Mouse (Mus musculus): ENCODE measurements around the gene Ulk2. TPM values are rescaled to one million over a fixed set of nuclear protein-coding genes. Genes with fewer than 3 reads are reported as not detected.

Gene Ulk2
- 22.7 and 24.1 TPM in 2 replicates for polyA plus RNA-seq (2016; fragmentation: Nextera tagmentation; extraction: Ambion mirVana)

DNA sequence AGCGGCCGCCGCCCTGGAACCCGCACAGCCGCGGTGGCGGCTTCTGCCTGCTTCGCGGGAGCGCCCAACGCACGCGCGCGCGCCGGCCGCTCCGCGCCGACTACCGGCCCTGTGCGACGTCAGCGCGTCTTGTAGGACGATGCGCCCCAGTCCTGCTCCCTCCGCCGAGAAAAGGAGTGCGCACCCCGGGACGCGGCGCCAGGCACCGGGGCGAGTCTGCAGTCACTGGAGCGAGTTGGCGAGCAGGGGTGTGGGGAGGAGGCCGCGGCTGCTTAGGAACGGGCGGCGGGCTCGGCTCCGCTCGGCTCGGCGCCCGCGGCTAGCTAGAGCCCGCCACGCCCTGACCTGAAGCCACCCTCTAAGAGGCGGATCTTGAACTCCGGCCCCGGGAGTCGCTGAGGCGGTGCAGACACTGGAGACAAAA lies at the start of gene Ulk2:
TSS of gene Ulk2 (minus strand) at position 86 of the 424 bp plus-strand sequence.
- peak within 1 kb of the TSS; percentile 94 for H3K9ac ChIP-seq
- under 1% methylated on average over 57 of the region's 58 CpGs for WGBS
- 0 out of 2 replicates have a peak, but pooled peaks cover 5% of the 10 kb centered on the region for H3K36me3 ChIP-seq
- H3K27me3 ChIP-seq, result no peaks in the 10 kb centered on the region
- H3K4me1 ChIP-seq, result peaks cover 4% of the 10 kb centered on the region; the same call in 1 of the 2 replicates
- peak within 1 kb of the TSS; percentile 90 for H3K27ac ChIP-seq
- H3K9me3 ChIP-seq, result no peaks in the 10 kb centered on the region
- H3K4me2 ChIP-seq (replicated peaks), result peak within 1 kb of the TSS; percentile 60
- ATAC-seq (ENCODE audit: insufficient number of reproducible peaks, insufficient read depth, low FRiP score, low TSS enrichment), result peak; percentile 84
- peak within 1 kb of the TSS; percentile 93 for H3K4me3 ChIP-seq

DNA sequence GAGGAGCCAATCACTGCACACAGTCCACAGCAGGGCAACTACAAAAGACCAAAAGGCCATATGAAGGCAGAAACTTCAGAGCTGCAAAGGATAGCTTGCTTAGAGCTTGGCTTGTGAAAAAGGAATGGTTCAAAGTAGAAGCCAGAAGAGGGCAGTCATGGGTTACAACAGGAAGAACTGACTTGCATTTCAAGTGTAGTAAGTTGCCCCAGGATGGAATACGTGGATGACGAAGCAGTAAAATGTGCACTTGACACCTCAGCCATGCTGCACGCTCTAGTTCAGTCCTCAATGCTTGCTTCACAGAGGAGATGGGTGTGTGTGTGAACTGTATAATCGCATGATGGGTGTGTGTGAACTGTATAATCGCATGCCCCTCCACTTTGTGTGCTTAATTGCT lies 27.3 kb upstream of the Ulk2 start:
- H3K36me3 ChIP-seq, result peaks cover 33% of the 10 kb centered on the region
- WGBS, result 73% methylated on average over 5 of the region's 5 CpGs
- ATAC-seq (ENCODE audit: insufficient number of reproducible peaks, insufficient read depth, low FRiP score, low TSS enrichment), result no peak

DNA sequence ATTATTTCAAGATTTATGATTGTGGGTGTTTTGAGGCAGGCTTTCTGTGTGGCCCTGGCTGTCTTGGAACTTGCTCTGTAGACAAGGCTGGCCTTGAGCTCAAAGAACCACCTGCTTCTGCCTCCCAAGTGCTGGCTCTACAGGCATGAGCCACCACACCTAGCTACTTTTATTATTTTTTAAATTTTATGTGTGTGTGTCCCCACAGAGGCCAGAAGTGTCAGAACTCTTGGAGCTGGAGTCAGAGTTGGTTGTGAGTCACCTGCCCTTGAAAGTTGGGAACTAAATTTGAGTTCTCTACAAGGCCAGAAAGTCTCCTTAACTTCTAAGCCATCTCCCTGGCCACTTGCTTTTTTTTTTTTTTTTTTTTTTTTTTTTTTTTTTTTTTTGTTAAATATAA lies 25.0 kb upstream of the Ulk2 start:
- peaks cover 46% of the 10 kb centered on the region for H3K36me3 ChIP-seq
- H3K9me3 ChIP-seq, result no peaks in the 10 kb centered on the region
- no peak overlapping the region for H3K4me2 ChIP-seq (replicated peaks)
- no peaks in the 10 kb centered on the region for H3K4me1 ChIP-seq
- H3K27ac ChIP-seq, result no peak overlapping the region
- no peaks in the 10 kb centered on the region for H3K27me3 ChIP-seq
- H3K9ac ChIP-seq, result no peak overlapping the region
- no peak overlapping the region for H3K4me3 ChIP-seq
- ATAC-seq (ENCODE audit: insufficient number of reproducible peaks, insufficient read depth, low FRiP score, low TSS enrichment), result no peak

More for the DNA sequence above, 27.3 kb upstream of the Ulk2 start:
- Histone ChIP-seq H3K4me3 (no peak overlapping the region), H3K4me2 (replicated peaks) (no peak overlapping the region), H3K9me3 (no peaks in the 10 kb centered on the region), H3K9ac (no peak overlapping the region), H3K27ac (no peak overlapping the region), H3K27me3 (no peaks in the 10 kb centered on the region), H3K4me1 (no peaks in the 10 kb centered on the region)

DNA sequence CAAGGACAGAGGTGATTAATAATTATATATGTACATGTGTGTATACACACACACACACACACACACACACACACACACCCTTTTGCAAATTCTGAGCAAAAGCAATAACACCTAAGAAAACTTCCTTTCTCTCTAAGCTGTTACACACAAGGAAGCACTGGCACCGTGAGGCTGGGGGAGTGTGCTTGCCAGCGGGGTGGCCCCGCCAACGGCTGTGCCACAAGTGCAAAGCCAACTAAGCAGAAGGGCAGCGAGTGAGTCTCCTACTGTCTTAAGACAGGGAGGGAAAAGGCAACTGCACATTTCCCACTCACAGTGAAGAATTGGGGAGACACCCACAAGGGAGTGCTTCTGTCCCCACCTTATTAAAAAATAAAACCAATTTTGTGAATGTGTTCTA lies 17.0 kb upstream of the Ulk2 start:
- Histone ChIP-seq H3K4me3 (no peak overlapping the region), H3K27me3 (no peaks in the 10 kb centered on the region), H3K4me1 (no peaks in the 10 kb centered on the region), H3K27ac (no peak overlapping the region), H3K4me2 (replicated peaks) (no peak overlapping the region), H3K9ac (no peak overlapping the region), H3K9me3 (no peaks in the 10 kb centered on the region), H3K36me3 (peaks cover 61% of the 10 kb centered on the region)
- WGBS, result 88% methylated on average over 5 of the region's 5 CpGs
- no peak for ATAC-seq (ENCODE audit: insufficient number of reproducible peaks, insufficient read depth, low FRiP score, low TSS enrichment)

DNA sequence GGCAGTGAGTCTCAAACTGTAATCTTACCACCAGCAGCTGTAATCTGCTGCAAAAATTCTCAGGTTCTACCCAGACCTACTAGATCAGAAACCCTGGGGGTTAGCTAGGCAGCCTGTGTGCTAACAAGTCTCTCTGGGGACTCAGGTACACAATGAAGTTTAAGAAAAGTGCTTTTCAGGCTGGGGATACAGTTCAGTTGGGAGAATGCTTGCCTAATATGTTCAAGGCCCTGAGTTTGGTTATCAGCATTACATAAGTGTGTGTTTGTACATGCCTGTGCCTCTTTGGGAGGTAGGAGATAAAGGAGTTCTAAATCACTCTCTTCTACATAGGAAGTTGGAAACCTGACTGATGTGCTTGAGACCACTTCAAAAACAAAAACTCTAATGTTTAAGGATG lies 12.0 kb upstream of the Ulk2 start:
- peaks cover 23% of the 10 kb centered on the region; the same call in 1 of the 2 replicates for H3K36me3 ChIP-seq
- ATAC-seq (ENCODE audit: insufficient number of reproducible peaks, insufficient read depth, low FRiP score, low TSS enrichment), result no peak

DNA sequence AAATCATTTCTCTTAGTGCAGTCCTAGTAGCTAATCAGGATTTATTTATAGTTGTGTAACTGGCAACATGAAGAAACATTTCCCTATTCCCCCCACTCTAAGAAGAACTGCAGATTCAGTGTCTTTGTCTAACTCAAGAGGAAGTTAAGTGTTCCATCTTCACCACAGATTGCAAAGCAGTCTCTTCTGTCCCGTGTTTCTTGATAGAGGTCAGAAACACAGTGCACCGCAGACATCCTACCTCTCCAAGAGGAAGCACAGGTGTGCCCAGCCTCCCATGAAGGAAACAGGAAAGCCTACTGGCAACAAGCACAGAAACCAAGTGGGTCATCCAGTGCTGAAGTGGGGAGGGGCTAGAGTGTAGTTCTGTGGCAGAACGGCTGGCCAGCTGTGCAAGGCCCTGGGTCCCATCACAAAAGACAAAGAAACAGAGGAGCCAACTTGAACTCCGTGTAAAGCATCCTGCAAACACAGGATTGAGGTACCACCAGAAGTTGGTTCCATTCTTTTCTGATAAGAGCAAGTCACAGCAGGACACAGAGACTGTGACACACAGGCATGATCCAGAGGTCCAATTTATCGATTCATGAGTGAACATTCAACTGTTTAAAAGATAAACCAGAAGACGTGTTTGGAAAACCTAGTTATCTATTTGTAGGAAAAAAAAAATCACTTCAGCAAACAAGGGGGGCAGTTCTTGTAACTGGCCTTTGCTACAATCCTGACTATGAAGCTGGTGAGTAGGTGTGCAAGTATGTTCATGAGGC lies 7.1 kb upstream of the Ulk2 start:
- no peaks in the 10 kb centered on the region for H3K36me3 ChIP-seq
- H3K4me2 ChIP-seq (replicated peaks), result no peak overlapping the region
- H3K4me3 ChIP-seq, result no peak overlapping the region
- H3K27ac ChIP-seq, result no peak overlapping the region
- WGBS, result 77% methylated on average over 6 of the region's 6 CpGs
- no peak for ATAC-seq (ENCODE audit: insufficient number of reproducible peaks, insufficient read depth, low FRiP score, low TSS enrichment)
- no peak overlapping the region for H3K9ac ChIP-seq
- H3K27me3 ChIP-seq, result no peaks in the 10 kb centered on the region
- H3K4me1 ChIP-seq, result no peaks in the 10 kb centered on the region
- no peaks in the 10 kb centered on the region for H3K9me3 ChIP-seq

More for the DNA sequence above, 12.0 kb upstream of the Ulk2 start:
- Histone ChIP-seq H3K4me3 (no peak overlapping the region), H3K27ac (no peak overlapping the region), H3K9me3 (no peaks in the 10 kb centered on the region), H3K4me2 (replicated peaks) (no peak overlapping the region), H3K4me1 (no peaks in the 10 kb centered on the region), H3K9ac (no peak overlapping the region), H3K27me3 (no peaks in the 10 kb centered on the region)

DNA sequence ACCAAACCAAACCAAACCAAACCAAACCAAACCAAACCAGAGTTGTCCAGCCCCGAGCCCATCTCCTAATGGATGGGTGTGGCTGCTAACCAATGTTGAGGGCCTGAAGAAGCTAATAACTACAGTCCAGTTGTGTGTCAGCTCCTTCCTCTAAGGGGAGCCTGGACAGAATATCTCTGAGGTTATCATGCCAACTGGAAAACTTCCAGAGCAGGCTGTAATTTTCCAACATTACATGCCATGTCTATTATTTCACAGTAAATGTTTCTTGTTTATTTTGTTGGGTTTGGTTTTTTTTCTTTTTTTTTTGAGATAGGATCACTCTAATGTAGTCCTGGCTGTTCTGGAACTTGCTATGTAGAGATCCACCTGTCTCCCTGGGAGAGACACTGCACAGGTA lies 4.4 kb upstream of the Ulk2 start:
- ATAC-seq (ENCODE audit: insufficient number of reproducible peaks, insufficient read depth, low FRiP score, low TSS enrichment), result no peak
- Histone ChIP-seq H3K9me3 (no peaks in the 10 kb centered on the region), H3K27ac (no peak overlapping the region), H3K27me3 (no peaks in the 10 kb centered on the region), H3K36me3 (no peaks in the 10 kb centered on the region), H3K9ac (no peak overlapping the region), H3K4me3 (no peak overlapping the region), H3K4me1 (no peaks in the 10 kb centered on the region), H3K4me2 (replicated peaks) (no peak overlapping the region)
- 63% methylated on average over 1 of the region's 1 CpGs for WGBS

DNA sequence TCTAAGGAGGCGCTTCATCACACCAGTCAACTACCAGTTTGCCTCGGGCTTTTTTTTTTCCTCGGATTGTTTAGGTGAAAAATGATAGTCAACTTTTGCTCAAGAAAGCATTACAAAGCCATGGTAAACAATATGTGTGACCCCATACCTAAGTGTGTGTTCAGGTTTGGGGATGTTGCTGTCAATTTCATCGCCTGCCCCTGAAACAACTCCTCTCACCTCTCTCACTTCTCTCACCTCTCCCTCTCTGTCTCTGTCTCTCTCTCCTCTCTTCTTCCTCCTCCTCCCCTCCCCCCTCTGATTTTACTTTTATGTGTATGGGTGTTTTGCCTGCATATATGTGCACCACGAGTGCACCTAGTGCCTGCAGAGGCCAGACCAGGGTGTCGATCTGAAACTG lies 666 bp upstream of the Ulk2 start:
- ATAC-seq (ENCODE audit: insufficient number of reproducible peaks, insufficient read depth, low FRiP score, low TSS enrichment), result no peak
- Histone ChIP-seq H3K9ac (peak overlapping the region; percentile 94; the same call in 1 of the 2 replicates), H3K4me3 (peak overlapping the region; percentile 93), H3K27ac (peak overlapping the region; percentile 90), H3K4me2 (replicated peaks) (peak overlapping the region; percentile 60), H3K27me3 (no peaks in the 10 kb centered on the region), H3K9me3 (no peaks in the 10 kb centered on the region), H3K4me1 (peaks cover 4% of the 10 kb centered on the region; the same call in 1 of the 2 replicates), H3K36me3 (0 out of 2 replicates have a peak, but pooled peaks cover 1% of the 10 kb centered on the region)
- WGBS, result 44% methylated on average over 6 of the region's 6 CpGs

DNA sequence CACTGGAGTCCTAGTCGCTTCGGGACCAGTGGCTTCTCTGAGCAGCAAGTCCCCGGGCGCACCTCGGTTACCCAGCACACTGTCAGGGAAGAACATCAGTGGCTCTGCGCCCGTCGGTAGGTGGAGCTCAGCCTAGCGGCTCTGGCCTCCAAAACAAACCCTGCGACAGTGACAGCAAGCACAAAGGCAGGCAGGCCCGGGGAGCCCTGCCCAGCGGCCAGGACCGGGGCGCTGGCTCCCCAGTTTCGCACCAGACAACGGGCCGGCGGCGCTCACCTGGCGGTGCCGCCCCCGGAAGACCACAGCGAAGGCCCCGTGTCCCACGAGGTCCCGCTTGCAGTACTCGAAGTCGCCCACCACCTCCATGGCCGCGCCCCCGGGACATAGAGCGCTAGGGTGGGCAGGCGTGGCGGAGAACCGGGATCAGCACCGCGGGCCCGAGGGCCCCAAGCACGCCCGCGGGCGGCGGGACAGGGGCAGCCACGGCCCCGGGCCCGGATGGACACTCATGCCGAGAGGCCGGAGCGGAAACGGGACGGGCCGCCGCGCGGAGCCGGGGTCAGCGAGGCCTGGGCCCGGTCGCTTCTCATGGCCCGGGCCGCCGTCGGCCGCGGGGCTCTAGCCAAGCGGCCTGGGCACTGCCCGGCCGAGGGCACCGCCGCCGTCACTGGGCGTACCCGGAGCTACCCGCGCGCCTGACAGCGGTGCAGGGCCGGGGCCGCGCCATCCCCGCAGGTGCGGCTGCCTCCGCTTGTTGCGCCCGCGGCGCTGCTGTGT lies 474 bp downstream of the Ulk2 start:
- WGBS, result under 1% methylated on average over 87 of the region's 87 CpGs
- ATAC-seq (ENCODE audit: insufficient number of reproducible peaks, insufficient read depth, low FRiP score, low TSS enrichment), result peak; percentile 80
- H3K9ac ChIP-seq, result peak overlapping the region; percentile 94
- peaks cover 4% of the 10 kb centered on the region; the same call in 1 of the 2 replicates for H3K4me1 ChIP-seq
- H3K27ac ChIP-seq, result peak overlapping the region; percentile 90
- H3K27me3 ChIP-seq, result no peaks in the 10 kb centered on the region
- no peaks in the 10 kb centered on the region for H3K9me3 ChIP-seq
- 0 out of 2 replicates have a peak, but pooled peaks cover 7% of the 10 kb centered on the region for H3K36me3 ChIP-seq
- H3K4me3 ChIP-seq, result peak overlapping the region; percentile 93
- peak overlapping the region; percentile 60 for H3K4me2 ChIP-seq (replicated peaks)

DNA sequence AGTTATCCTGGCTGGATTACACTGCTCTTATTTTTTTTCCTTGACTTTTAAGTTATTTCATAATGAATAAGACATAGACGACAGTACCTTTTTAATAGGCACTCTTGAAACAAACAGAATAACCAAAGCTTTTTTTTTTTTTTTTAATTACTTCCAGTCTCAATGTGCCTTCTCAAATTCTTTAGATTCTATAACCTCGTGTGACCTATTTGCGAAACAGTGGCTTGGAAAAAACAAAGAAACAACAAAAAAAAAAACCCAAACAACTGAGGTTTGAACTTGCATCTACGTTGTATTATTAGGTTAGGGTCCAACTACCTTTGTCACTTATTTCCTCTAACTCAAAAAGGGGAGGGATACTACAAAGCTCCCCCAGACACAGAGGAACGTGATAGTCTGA lies 1.2 kb downstream of the Ulk2 start:
- 4% methylated on average over 5 of the region's 5 CpGs for WGBS
- Histone ChIP-seq H3K36me3 (0 out of 2 replicates have a peak, but pooled peaks cover 9% of the 10 kb centered on the region), H3K4me2 (replicated peaks) (peak overlapping the region; percentile 60), H3K27me3 (no peaks in the 10 kb centered on the region), H3K4me1 (peaks cover 4% of the 10 kb centered on the region; the same call in 1 of the 2 replicates), H3K27ac (no peak overlapping the region), H3K9ac (peak overlapping the region; percentile 94), H3K4me3 (peak overlapping the region; percentile 93), H3K9me3 (no peaks in the 10 kb centered on the region)
- ATAC-seq (ENCODE audit: insufficient number of reproducible peaks, insufficient read depth, low FRiP score, low TSS enrichment), result no peak

DNA sequence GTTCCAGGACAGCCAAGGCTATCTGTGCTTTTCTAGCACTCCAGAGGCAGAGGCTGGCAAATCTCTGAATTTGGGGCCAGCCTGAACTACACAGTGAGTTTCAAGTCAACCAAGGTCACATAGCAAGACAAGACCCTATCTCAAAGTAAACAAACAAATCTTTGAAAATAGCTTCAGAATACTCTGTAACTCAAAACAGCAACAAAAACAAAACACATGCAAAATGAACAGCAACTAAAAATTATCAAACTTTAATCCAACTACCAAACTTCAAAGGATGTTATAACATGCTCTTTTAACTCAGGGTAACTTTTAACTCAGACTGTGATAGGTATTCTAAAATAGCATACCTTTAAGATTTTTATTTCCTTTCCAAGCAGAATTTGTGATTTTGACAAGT lies 2.0 kb downstream of the Ulk2 start:
- Histone ChIP-seq H3K4me3 (no peak overlapping the region), H3K27ac (no peak overlapping the region), H3K27me3 (no peaks in the 10 kb centered on the region), H3K9me3 (no peaks in the 10 kb centered on the region), H3K4me2 (replicated peaks) (no peak overlapping the region), H3K36me3 (0 out of 2 replicates have a peak, but pooled peaks cover 9% of the 10 kb centered on the region), H3K9ac (no peak overlapping the region), H3K4me1 (peaks cover 4% of the 10 kb centered on the region; the same call in 1 of the 2 replicates)
- no peak for ATAC-seq (ENCODE audit: insufficient number of reproducible peaks, insufficient read depth, low FRiP score, low TSS enrichment)

Measured in embryonic facial prominence, embryonic 12.5 days (tissue).